Mouse (Mus musculus) forebrain, embryonic 14.5 days (tissue): ENCODE measurements around the gene Ppm1l. TPM values are rescaled to one million over a fixed set of nuclear protein-coding genes. Genes with fewer than 3 reads are reported as not detected.
A peak's percentile ranks its signal among the peaks of the same experiment; 100 is the strongest.

Experiments
- ATAC-seq: fragments of 200-750 bp; cut with Nextera tagmentation; 2 replicates; pipeline ENCODE4 v1.8.0; 2017; ENCODE audit warnings: mild to moderate bottlenecking, moderate library complexity
- DNase-seq: peaks from one replicate; pipeline ENCODE4 v3.0.0-alpha.2; 2015; ENCODE audit warnings: low spot score
- H3K27ac ChIP-seq: fragments of 300-500 bp; sonication (generic); 2 replicates; pipeline ENCODE4 v1.5.1; 2014; ENCODE audit warnings: low read depth, mild to moderate bottlenecking, control low read depth, low read length, moderate library complexity
- H3K27me3 ChIP-seq: fragments of 300-500 bp; sonication (generic); replicated peaks from 2 replicates; pipeline ENCODE4 v1.6.1; 2014; ENCODE audit warnings: low read length, control low read depth, mixed read lengths; ENCODE audit not compliant: control insufficient read depth, insufficient read depth
- H3K36me3 ChIP-seq: fragments of 300-500 bp; sonication (generic); 2 replicates; pipeline ENCODE4 v1.6.1; 2014; ENCODE audit warnings: low read length, control low read depth; ENCODE audit not compliant: control insufficient read depth, insufficient read depth
- H3K4me1 ChIP-seq: fragments of 300-500 bp; sonication (generic); 2 replicates; pipeline ENCODE4 v1.6.1; 2014; ENCODE audit warnings: antibody characterized with exemption, low read length, control low read depth; ENCODE audit not compliant: control insufficient read depth, insufficient read depth
- H3K4me2 ChIP-seq: fragments of 300-500 bp; sonication (generic); 2 replicates; pipeline ENCODE4 v1.6.1; 2014; ENCODE audit warnings: mild to moderate bottlenecking, control low read depth, low read length
- H3K4me3 ChIP-seq: fragments of 300-500 bp; sonication (generic); 2 replicates; pipeline ENCODE4 v1.5.1; 2014; ENCODE audit warnings: low read depth, low read length, control low read depth
- H3K9ac ChIP-seq: fragments of 300-500 bp; sonication (generic); 2 replicates; pipeline ENCODE4 v1.6.1; 2014; ENCODE audit warnings: mild to moderate bottlenecking, low read length, control low read depth, moderate library complexity
- H3K9me3 ChIP-seq: fragments of 300-500 bp; sonication (generic); replicated peaks from 2 replicates; pipeline ENCODE4 v1.6.1; 2016; ENCODE audit warnings: low read length, control low read depth, mixed read lengths; ENCODE audit not compliant: control insufficient read depth
- WGBS: fragments of 180-500 bp; shearing (Covaris S2); extraction: QIAGEN DNeasy Blood & Tissue Kit; methylation state at CpG from one replicate; pipeline ENCODE4 v1.1.7; 2014; 5-methylcytosine and 5-hydroxymethylcytosine counted together
- polyA plus RNA-seq: library from polyadenylated mRNA; unstranded; fragments of >200 nt; fragmentation: Nextera tagmentation; extraction: Ambion mirVana; gene quantifications from 2 replicates; pipeline ENCODE4 v1.2.1, GENCODE M21; 2014

Ppm1l gene
- polyA plus RNA-seq, 1 experiment from 2014 or later, result 16.5 TPM

GRCm38 (mm10) chr3:69531511-69531910 is 214.8 kb downstream of the Ppm1l start:
- no peak overlapping the region for H3K4me2 ChIP-seq
- H3K27me3 ChIP-seq, result no peaks in the 10 kb centered on the region
- peaks cover 16% of the 10 kb centered on the region for H3K4me1 ChIP-seq
- no peaks in the 10 kb centered on the region for H3K36me3 ChIP-seq
- no peak for ATAC-seq
- 0 out of 2 replicates have a peak overlapping the region, but pooled peaks have one; percentile 3 for H3K27ac ChIP-seq
- no peak overlapping the region for H3K9ac ChIP-seq
- DNase-seq, result peak; percentile 66
- WGBS, result 32% methylated on average over 9 of the region's 9 CpGs
- H3K9me3 ChIP-seq, result no peaks in the 10 kb centered on the region
- no peak overlapping the region for H3K4me3 ChIP-seq

GRCm38 (mm10) chr3:69532687-69533086 is 216.0 kb downstream of the Ppm1l start:
- no peaks in the 10 kb centered on the region for H3K36me3 ChIP-seq
- H3K9ac ChIP-seq, result no peak overlapping the region
- 75% methylated on average over 4 of the region's 4 CpGs for WGBS
- H3K4me3 ChIP-seq, result no peak overlapping the region
- DNase-seq (no peak), ATAC-seq (no peak)
- H3K9me3 ChIP-seq, result no peaks in the 10 kb centered on the region
- no peaks in the 10 kb centered on the region for H3K27me3 ChIP-seq
- no peak overlapping the region for H3K27ac ChIP-seq
- no peak overlapping the region for H3K4me2 ChIP-seq
- H3K4me1 ChIP-seq, result peaks cover 26% of the 10 kb centered on the region

GRCm38 (mm10) chr3:69535486-69535885 is 218.8 kb downstream of the Ppm1l start:
- peak; percentile 40; the same call in 1 of the 2 replicates for ATAC-seq
- Histone ChIP-seq H3K4me3 (no peak overlapping the region), H3K9ac (no peak overlapping the region), H3K27me3 (no peaks in the 10 kb centered on the region), H3K4me1 (peaks cover 36% of the 10 kb centered on the region), H3K9me3 (no peaks in the 10 kb centered on the region), H3K36me3 (no peaks in the 10 kb centered on the region), H3K27ac (peak overlapping the region; percentile 54; the same call in 1 of the 2 replicates), H3K4me2 (no peak overlapping the region)
- DNase-seq, result peak; percentile 52
- 50% methylated on average over 10 of the region's 10 CpGs for WGBS

- Histone ChIP-seq H3K4me1 (peaks cover 36% of the 10 kb centered on the region), H3K27me3 (no peaks in the 10 kb centered on the region)
- WGBS, result 35% methylated on average over 25 of the region's 25 CpGs
Measured at GRCm38 (mm10) chr3:69535941-69536647, 219.4 kb downstream of the Ppm1l start.

GRCm38 (mm10) chr3:69542962-69543361 is 226.3 kb downstream of the Ppm1l start:
- ATAC-seq (peak; percentile 29; the same call in 1 of the 2 replicates), DNase-seq (peak; percentile 64)
- H3K9me3 ChIP-seq, result no peaks in the 10 kb centered on the region
- no peak overlapping the region for H3K27ac ChIP-seq
- H3K36me3 ChIP-seq, result no peaks in the 10 kb centered on the region
- WGBS, result 51% methylated on average over 8 of the region's 8 CpGs
- H3K4me1 ChIP-seq, result peaks cover 15% of the 10 kb centered on the region
- no peak overlapping the region for H3K4me2 ChIP-seq
- no peak overlapping the region for H3K9ac ChIP-seq
- H3K4me3 ChIP-seq, result no peak overlapping the region
- no peaks in the 10 kb centered on the region for H3K27me3 ChIP-seq

More at GRCm38 (mm10) chr3:69535941-69536647, 219.4 kb downstream of the Ppm1l start:
- Histone ChIP-seq H3K9me3 (no peaks in the 10 kb centered on the region), H3K27ac (peak overlapping the region; percentile 54; the same call in 1 of the 2 replicates), H3K9ac (no peak overlapping the region), H3K4me3 (no peak overlapping the region), H3K4me2 (peak overlapping the region; percentile 7; the same call in 1 of the 2 replicates), H3K36me3 (no peaks in the 10 kb centered on the region)
- DNase-seq (peak; percentile 84), ATAC-seq (peak; percentile 74)

- DNase-seq (no peak), ATAC-seq (no peak)
- WGBS, result 92% methylated on average over 1 of the region's 1 CpGs
- H3K27ac ChIP-seq, result no peak overlapping the region
- no peak overlapping the region for H3K9ac ChIP-seq
- peaks cover 15% of the 10 kb centered on the region for H3K4me1 ChIP-seq
- H3K27me3 ChIP-seq, result no peaks in the 10 kb centered on the region
- no peak overlapping the region for H3K4me3 ChIP-seq
- H3K36me3 ChIP-seq, result no peaks in the 10 kb centered on the region
- H3K9me3 ChIP-seq, result no peaks in the 10 kb centered on the region
- no peak overlapping the region for H3K4me2 ChIP-seq
Measured at GRCm38 (mm10) chr3:69543730-69544129, 227.1 kb downstream of the Ppm1l start.

GRCm38 (mm10) chr3:69545017-69545416 is 228.4 kb downstream of the Ppm1l start:
- no peaks in the 10 kb centered on the region for H3K9me3 ChIP-seq
- no peak overlapping the region for H3K9ac ChIP-seq
- peaks cover 5% of the 10 kb centered on the region for H3K4me1 ChIP-seq
- H3K4me2 ChIP-seq, result no peak overlapping the region
- 56% methylated on average over 5 of the region's 5 CpGs for WGBS
- DNase-seq (peak; percentile 29), ATAC-seq (peak; percentile 57; the same call in 1 of the 2 replicates)
- H3K4me3 ChIP-seq, result no peak overlapping the region
- H3K27ac ChIP-seq, result no peak overlapping the region
- H3K27me3 ChIP-seq, result no peaks in the 10 kb centered on the region
- H3K36me3 ChIP-seq, result no peaks in the 10 kb centered on the region

GRCm38 (mm10) chr3:69548704-69549455 is 232.2 kb downstream of the Ppm1l start:
- Histone ChIP-seq H3K27me3 (no peaks in the 10 kb centered on the region), H3K27ac (no peak overlapping the region), H3K4me3 (no peak overlapping the region), H3K4me2 (no peak overlapping the region), H3K4me1 (no peaks in the 10 kb centered on the region), H3K9ac (no peak overlapping the region), H3K36me3 (0 out of 2 replicates have a peak, but pooled peaks cover 3% of the 10 kb centered on the region), H3K9me3 (no peaks in the 10 kb centered on the region)
- no peak for DNase-seq
- no peak for ATAC-seq
- WGBS, result 89% methylated on average over 22 of the region's 22 CpGs
